Mouse (Mus musculus): ENCODE results near the gene Sdhc.

- TF ChIP-seq CTCF (IDR thresholded peaks at IDR 0.05; ENCODE audit: low read depth) (no peak), EP300 (IDR thresholded peaks at IDR 0.05; ENCODE audit: low read depth) (no peak)
Measured at GRCm38 (mm10) chr1:171090761-171091160, 59.6 kb downstream of the Sdhc start.

Data from heart, postnatal 0 days (tissue).